Mouse (Mus musculus) embryonic facial prominence, embryonic 10.5 days (tissue): ENCODE data around the gene Aknad1. TPM values are rescaled to one million over a fixed set of nuclear protein-coding genes. Genes with fewer than 3 reads are reported as not detected.

ENCODE experiments used
- DNase-seq: peaks from one replicate; pipeline ENCODE4 v3.0.0-alpha.2; 2017; ENCODE audit warnings: low spot score
- H3K27ac ChIP-seq: fragments of 300-500 bp; sonication (generic); replicated peaks from 2 replicates; pipeline ENCODE4 v1.5.1; 2016; ENCODE audit warnings: mild to moderate bottlenecking
- H3K27me3 ChIP-seq: fragments of 300-500 bp; sonication (generic); replicated peaks from 2 replicates; pipeline ENCODE4 v1.6.1; 2016; ENCODE audit warnings: low read depth, mild to moderate bottlenecking; ENCODE audit not compliant: poor library complexity, severe bottlenecking
- H3K36me3 ChIP-seq: fragments of 300-500 bp; sonication (generic); replicated peaks from 2 replicates; pipeline ENCODE4 v1.6.1; 2016; ENCODE audit warnings: mild to moderate bottlenecking, moderate library complexity
- H3K4me1 ChIP-seq: fragments of 300-500 bp; sonication (generic); 2 replicates; pipeline ENCODE4 v1.6.1; 2016
- H3K4me3 ChIP-seq: fragments of 300-500 bp; sonication (generic); 2 replicates; pipeline ENCODE4 v1.5.1; 2016; ENCODE audit warnings: mild to moderate bottlenecking, moderate library complexity
- H3K9me3 ChIP-seq: fragments of 300-500 bp; sonication (generic); 2 replicates; pipeline ENCODE4 v1.6.1; 2016; ENCODE audit warnings: mild to moderate bottlenecking
- WGBS: fragments of 180-500 bp; shearing (Covaris S2); methylation state at CpG from one replicate; pipeline ENCODE4 v1.1.7; 2016; 5-methylcytosine and 5-hydroxymethylcytosine counted together
- polyA plus RNA-seq: library from polyadenylated mRNA; unstranded; fragments of >200 nt; fragmentation: Nextera tagmentation; extraction: Ambion mirVana; gene quantifications from 2 replicates; pipeline ENCODE4 v1.2.1, GENCODE M21; 2016

Gene Aknad1
- 0.06 TPM in 1 of 2 replicates, not detected in the other for polyA plus RNA-seq

DNA sequence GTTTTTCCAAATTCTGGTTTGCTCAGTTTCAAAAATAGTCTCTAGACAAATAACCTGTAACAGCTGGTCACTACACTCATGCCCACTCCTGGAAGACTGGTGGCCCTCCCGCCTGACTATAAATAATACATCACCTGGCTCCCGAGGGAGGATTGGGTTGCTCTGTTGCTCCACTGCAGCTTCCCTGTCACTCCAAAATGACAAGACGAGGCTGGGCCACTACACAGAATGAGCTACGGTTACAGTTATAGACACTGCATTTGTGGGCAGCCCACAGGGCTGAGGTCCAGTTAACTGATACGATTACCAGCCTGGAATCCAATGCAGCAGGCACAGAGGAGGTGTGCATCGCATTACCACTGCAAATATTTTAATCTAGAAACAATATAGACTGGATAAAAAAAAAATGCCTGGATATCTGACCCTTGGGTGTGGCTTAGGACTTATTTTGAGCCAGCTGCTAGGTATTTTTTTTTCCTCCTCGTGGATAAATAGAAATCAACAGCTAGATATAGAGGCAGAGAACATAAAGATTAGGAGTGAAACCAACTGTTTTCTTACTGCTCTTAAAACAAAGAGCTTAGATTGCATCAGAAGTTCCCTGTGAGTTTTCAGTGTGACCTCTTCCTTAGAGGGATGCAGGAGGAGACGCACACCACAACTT is at the start of gene Aknad1:
Aknad1 (plus strand) TSS at position 614 of the 664 bp plus-strand sequence.
- Histone ChIP-seq H3K9me3 (peaks cover 4% of the 10 kb centered on the region; the same call in 1 of the 2 replicates), H3K27me3 (no peaks in the 10 kb centered on the region), H3K4me1 (peaks cover 3% of the 10 kb centered on the region; the same call in 1 of the 2 replicates), H3K27ac (no peak within 1 kb of the TSS), H3K36me3 (no peaks in the 10 kb centered on the region), H3K4me3 (no peak within 1 kb of the TSS)
- no peak for DNase-seq
- WGBS = 67% methylated on average over 8 of the region's 8 CpGs

DNA sequence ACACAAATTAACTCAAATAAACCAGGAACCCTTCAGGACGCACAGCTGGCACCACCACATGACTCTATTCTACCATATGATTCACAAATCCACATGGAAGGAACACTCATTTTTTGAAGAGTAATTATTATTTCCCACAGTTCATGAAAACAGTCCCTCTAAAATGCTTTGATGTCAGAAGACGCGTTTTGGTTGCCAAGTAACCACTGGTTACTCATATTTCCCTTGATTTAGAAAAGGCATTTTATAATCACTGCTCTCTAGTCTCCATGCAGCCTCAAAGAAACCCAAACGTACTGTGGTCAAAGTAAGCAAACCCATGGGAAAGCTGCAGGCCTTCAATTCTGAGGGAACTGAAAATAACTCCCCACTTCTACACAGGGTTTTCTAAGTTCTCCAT is 49.5 kb upstream of the Aknad1 start:
- no peak overlapping the region for H3K27ac ChIP-seq
- no peak for DNase-seq
- peaks cover 79% of the 10 kb centered on the region for H3K36me3 ChIP-seq
- no peaks in the 10 kb centered on the region for H3K4me1 ChIP-seq
- no peaks in the 10 kb centered on the region for H3K27me3 ChIP-seq
- no peak overlapping the region for H3K4me3 ChIP-seq
- no peaks in the 10 kb centered on the region for H3K9me3 ChIP-seq
- 87% methylated on average over 4 of the region's 4 CpGs for WGBS

DNA sequence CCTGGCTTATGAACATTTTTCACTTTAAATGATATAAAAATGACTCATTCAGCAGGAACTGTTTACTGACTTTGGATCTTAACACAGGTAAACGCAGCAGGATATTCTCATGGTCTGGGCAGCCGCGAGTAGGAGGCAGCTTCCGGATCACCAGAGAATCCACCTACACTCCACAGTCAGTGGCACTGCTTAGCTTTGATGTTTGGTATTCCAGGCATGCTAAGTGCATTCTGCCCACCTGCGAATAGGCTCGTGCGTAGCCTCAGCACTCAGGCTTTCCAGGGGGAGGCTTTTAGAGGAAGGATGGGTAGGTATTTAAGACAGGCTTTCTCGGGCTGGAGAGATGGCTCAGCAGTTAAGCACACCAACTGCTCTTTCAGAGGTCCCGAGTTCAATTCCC is 45.1 kb upstream of the Aknad1 start:
- H3K9me3 ChIP-seq = no peaks in the 10 kb centered on the region
- peaks cover 79% of the 10 kb centered on the region for H3K36me3 ChIP-seq
- no peaks in the 10 kb centered on the region for H3K4me1 ChIP-seq
- H3K27ac ChIP-seq = no peak overlapping the region
- H3K4me3 ChIP-seq = no peak overlapping the region
- peak; percentile 20 for DNase-seq
- H3K27me3 ChIP-seq = no peaks in the 10 kb centered on the region
- WGBS = 86% methylated on average over 9 of the region's 9 CpGs

DNA sequence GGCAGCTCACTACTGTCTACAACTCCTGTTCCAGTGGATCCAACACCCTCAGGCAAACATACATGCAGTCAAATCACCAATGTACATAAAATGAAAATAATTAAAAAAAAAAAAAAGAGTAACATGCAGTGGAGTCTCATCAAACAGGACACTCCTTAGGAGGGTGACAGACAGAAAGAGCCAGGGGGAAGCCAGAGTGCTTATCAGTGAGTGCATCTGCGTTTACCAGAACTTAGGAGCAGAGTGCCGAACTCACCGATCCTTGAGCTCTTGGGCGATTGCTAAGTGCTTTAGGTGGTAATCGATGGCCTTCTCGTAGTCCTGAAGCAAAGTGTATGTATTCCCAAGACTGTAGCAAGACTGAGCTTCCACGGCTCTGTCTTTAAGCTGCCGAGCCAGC is 40.8 kb upstream of the Aknad1 start:
- DNase-seq = no peak
- no peak overlapping the region for H3K4me3 ChIP-seq
- no peaks in the 10 kb centered on the region for H3K27me3 ChIP-seq
- H3K27ac ChIP-seq = no peak overlapping the region
- WGBS = 95% methylated on average over 8 of the region's 8 CpGs
- peaks cover 98% of the 10 kb centered on the region for H3K36me3 ChIP-seq
- H3K4me1 ChIP-seq = no peaks in the 10 kb centered on the region
- H3K9me3 ChIP-seq = no peaks in the 10 kb centered on the region

DNA sequence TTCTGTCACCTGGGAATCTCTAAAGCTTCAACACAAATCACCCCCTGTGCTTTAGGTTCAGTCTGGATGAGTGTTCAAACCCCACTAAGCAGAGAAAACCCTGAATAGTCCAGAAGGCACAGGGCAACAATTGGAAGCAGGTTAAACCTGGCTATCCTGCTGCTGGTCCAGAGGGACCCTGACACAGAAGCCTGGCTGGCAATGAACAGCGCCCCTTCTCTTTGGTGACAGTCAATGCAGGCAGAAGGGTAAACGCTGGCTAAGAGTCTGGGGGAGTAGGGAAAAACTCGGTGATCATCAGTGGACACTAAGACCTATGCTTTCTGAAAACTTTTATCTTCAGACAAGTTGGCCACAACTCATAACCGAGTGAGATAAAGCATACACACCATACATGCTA is 39.7 kb upstream of the Aknad1 start:
- H3K9me3 ChIP-seq = no peaks in the 10 kb centered on the region
- 88% methylated on average over 4 of the region's 4 CpGs for WGBS
- no peak for DNase-seq
- no peak overlapping the region for H3K4me3 ChIP-seq
- H3K27me3 ChIP-seq = no peaks in the 10 kb centered on the region
- H3K4me1 ChIP-seq = peaks cover 5% of the 10 kb centered on the region; the same call in 1 of the 2 replicates
- peaks cover 92% of the 10 kb centered on the region for H3K36me3 ChIP-seq
- H3K27ac ChIP-seq = no peak overlapping the region

DNA sequence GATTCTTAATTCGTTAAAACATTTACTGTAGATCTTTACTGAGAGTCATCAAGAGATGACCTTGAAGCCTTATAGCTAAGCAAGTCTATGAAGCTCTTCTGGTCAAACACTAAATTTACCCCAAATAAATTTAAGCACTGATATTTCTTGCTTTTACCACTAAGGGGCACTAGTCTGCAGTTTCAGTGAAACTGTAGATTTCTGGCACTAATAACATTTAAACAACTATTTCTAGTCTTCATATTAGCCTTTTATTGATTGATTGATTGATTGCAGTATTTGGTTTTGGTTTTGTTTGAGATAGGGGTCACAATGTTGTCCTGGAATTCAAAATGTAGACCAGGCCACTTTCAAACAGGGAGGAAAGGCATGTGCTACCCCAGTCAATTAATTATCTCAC is 38.2 kb upstream of the Aknad1 start:
- Histone ChIP-seq H3K4me3 (no peak overlapping the region), H3K27ac (no peak overlapping the region), H3K27me3 (no peaks in the 10 kb centered on the region), H3K36me3 (peaks cover 92% of the 10 kb centered on the region), H3K9me3 (no peaks in the 10 kb centered on the region), H3K4me1 (peaks cover 5% of the 10 kb centered on the region; the same call in 1 of the 2 replicates)
- 88% methylated on average over 1 of the region's 1 CpGs for WGBS
- DNase-seq = no peak

DNA sequence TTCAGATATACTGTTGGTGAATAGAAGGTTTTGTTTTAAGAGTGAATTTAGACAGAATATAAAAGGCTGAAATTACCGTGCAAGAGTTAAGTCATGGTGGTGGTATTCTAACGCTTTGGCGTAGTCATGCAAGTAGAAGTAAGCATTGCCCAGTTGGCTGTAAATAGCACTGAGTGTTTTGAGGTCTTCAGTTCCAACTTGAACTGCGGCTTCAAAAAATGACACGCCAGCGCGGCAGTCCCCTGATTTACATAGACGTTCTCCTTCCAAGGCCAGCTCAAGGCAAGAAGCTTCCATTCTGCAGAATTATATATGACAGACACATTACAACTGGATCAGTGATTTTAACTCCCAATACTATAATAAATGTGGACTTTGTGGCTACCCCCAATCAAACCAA is 36.7 kb upstream of the Aknad1 start:
- Histone ChIP-seq H3K36me3 (peaks cover 83% of the 10 kb centered on the region), H3K4me3 (no peak overlapping the region), H3K27me3 (no peaks in the 10 kb centered on the region), H3K27ac (no peak overlapping the region), H3K4me1 (peaks cover 8% of the 10 kb centered on the region), H3K9me3 (no peaks in the 10 kb centered on the region)
- DNase-seq = no peak
- WGBS = 96% methylated on average over 8 of the region's 8 CpGs

DNA sequence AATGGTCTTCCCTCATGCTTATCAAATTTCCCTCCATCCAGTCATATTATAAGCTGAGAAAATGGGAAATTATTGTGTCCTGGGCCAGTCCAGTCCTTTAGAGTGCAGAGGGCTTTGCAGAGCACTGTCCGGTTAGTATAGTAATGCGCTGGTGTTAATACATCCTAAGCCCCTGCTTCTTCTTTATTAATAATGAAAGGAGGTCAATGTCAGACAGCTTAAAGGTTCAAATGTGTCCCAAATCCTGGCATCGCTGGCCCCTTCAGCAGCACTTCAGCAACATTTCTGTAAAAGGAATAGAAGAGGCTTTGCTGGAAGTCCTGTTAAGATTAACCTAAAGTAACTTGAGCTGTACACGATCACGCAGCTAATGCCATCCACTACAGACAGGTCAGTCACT is 28.2 kb upstream of the Aknad1 start:
- no peak overlapping the region for H3K4me3 ChIP-seq
- DNase-seq = no peak
- H3K27ac ChIP-seq = no peak overlapping the region
- H3K9me3 ChIP-seq = 0 out of 2 replicates have a peak, but pooled peaks cover 3% of the 10 kb centered on the region
- H3K4me1 ChIP-seq = peaks cover 12% of the 10 kb centered on the region
- no peaks in the 10 kb centered on the region for H3K27me3 ChIP-seq
- 85% methylated on average over 5 of the region's 5 CpGs for WGBS
- H3K36me3 ChIP-seq = peaks cover 49% of the 10 kb centered on the region

DNA sequence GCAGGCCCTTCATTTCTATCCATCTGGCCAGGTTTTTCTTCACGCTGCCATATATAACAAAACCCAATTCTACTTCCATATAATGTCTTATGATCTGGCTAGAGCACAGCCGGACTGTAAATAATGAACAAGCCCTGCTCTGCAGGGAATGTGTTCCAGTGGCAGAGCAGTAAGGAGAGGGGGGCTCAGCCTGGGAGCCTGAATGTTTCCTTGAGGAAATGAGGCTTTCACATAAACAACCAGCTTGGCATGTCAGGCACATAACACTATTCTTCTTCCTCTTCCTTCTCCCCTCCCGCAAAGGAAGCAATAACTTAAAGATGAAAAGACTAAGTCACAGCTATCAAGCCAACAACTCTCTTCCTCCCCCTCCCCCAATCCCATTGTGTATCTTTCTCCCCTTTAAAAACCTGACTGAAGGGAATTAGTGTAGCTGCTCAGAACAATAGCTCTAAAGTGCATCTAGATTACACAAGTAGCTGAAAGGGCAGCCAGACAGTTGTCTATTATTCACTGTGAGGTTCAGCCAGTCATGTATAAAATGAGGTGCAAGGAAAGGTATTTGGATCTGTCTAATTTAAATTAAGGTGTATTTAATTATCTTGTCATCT is 26.3 kb upstream of the Aknad1 start:
- peaks cover 9% of the 10 kb centered on the region for H3K4me1 ChIP-seq
- H3K36me3 ChIP-seq = peaks cover 45% of the 10 kb centered on the region
- 0 out of 2 replicates have a peak, but pooled peaks cover 3% of the 10 kb centered on the region for H3K9me3 ChIP-seq
- DNase-seq = no peak
- WGBS = 66% methylated on average over 3 of the region's 3 CpGs
- H3K27me3 ChIP-seq = no peaks in the 10 kb centered on the region
- no peak overlapping the region for H3K27ac ChIP-seq
- no peak overlapping the region for H3K4me3 ChIP-seq

DNA sequence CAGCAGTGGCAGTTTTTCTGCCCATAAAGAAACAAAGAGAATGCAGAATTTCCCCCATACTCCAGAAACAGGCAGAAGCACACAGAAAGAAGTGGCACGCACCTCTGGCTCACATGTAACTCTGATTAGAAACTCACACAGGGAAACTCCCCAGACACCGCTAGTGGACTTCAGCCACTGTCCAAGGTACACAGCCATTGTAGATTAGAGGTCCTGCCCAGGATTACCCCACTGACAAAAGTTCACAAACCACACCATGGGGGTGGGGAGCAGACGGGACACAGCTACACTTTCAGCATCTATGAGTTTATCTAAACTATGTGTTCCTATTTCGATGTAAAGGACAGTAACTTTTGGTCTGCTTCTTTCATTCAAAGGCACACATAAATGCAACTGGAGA is 24.6 kb upstream of the Aknad1 start:
- Histone ChIP-seq H3K9me3 (0 out of 2 replicates have a peak, but pooled peaks cover 3% of the 10 kb centered on the region), H3K36me3 (peaks cover 30% of the 10 kb centered on the region), H3K4me3 (no peak overlapping the region), H3K4me1 (peaks cover 15% of the 10 kb centered on the region), H3K27me3 (no peaks in the 10 kb centered on the region), H3K27ac (no peak overlapping the region)
- DNase-seq = no peak
- WGBS = 93% methylated on average over 4 of the region's 4 CpGs

DNA sequence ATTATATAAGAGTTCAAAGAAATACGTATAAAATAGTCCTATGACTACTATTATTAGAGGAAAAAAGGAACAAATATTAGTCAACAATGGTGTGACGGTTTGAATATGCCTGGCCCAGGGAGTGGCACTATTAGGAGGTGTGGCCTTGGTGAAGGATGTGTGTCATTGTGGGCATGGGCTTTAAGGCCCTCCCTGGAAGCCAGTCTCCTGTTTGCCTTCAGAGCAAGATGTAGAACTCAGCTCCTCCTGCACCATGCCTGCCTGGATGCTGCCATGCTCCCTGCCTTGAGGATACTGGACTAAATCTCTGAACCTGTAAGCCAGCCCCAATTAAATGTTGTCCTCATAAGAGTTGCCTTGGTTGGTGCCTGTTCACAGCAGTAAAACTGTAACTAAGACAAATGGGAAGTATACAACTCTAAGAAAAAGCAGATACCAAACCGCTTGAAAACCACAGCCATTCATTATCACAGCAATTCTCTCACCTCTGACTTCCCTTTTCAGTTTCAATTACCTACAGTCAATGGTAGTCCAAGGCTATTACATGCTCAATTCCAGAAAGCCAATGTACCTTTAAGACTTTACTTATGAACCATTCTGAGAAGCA is 21.5 kb upstream of the Aknad1 start:
- Histone ChIP-seq H3K27me3 (no peaks in the 10 kb centered on the region), H3K9me3 (0 out of 2 replicates have a peak, but pooled peaks cover 3% of the 10 kb centered on the region), H3K4me1 (peaks cover 34% of the 10 kb centered on the region), H3K27ac (no peak overlapping the region), H3K36me3 (peaks cover 26% of the 10 kb centered on the region), H3K4me3 (no peak overlapping the region)
- 88% methylated on average over 3 of the region's 3 CpGs for WGBS
- no peak for DNase-seq

DNA sequence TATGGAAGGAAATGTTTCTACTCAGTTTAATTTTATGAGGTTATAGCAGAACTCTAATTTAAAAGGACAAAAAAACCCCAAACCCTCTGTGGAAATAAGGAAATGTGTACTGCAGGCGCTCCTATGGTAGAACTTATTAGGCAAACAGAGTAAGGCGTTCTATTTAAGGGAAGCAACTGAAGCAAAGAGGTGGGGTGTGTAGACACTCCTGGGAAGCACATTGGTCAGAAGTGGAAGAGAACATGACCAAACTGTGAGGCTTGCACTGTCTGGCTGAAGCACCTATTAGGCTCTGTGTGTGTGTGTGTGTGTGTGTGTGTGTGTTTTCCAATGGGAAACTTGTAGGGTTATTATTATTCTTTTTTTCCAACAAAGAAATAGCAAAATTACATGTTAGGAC is 20.1 kb upstream of the Aknad1 start:
- 89% methylated on average over 2 of the region's 2 CpGs for WGBS
- H3K27me3 ChIP-seq = no peaks in the 10 kb centered on the region

More for the DNA sequence above, 20.1 kb upstream of the Aknad1 start:
- 0 out of 2 replicates have a peak overlapping the region, but pooled peaks have one; percentile 90 for H3K4me3 ChIP-seq
- H3K27ac ChIP-seq = no peak overlapping the region
- 0 out of 2 replicates have a peak, but pooled peaks cover 3% of the 10 kb centered on the region for H3K9me3 ChIP-seq
- no peak for DNase-seq
- peaks cover 33% of the 10 kb centered on the region for H3K4me1 ChIP-seq
- H3K36me3 ChIP-seq = peaks cover 19% of the 10 kb centered on the region
